ENCODE assay signal across 8 mouse cellular contexts in genomic region chr7:79535251-79536111, GRCm38 (mm10).
DNase-seq lines count a peak whose midpoint lies in the region; ATAC-seq and TF ChIP-seq lines count a peak whose summit lies in the region.

No protein-coding gene starts in this region.

- H3K4me1 ChIP-seq in testis, adult 2 months (ENCODE audit: control insufficient read depth, insufficient read depth, low read length), result peaks cover 7% of the 10 kb centered on the region
- H3K4me1 ChIP-seq in limb, embryonic 12.5 days (replicated peaks), result peaks cover 13% of the 10 kb centered on the region
- H3K4me1 ChIP-seq in neural tube, embryonic 13.5 days (replicated peaks), result peaks cover 81% of the 10 kb centered on the region

- peak overlapping the region; percentile 65 for H3K4me2 ChIP-seq in limb, embryonic 12.5 days
- H3K4me2 ChIP-seq in neural tube, embryonic 13.5 days, result peak overlapping the region; percentile 74

- intact Hi-C loops in heart, postnatal 14 days (cut with DNase I), result no loop called here

- peak overlapping the region; percentile 40; the same call in 1 of the 2 replicates for H3K9ac ChIP-seq in limb, embryonic 12.5 days (replicated peaks)
- H3K9ac ChIP-seq in neural tube, embryonic 13.5 days, result peak overlapping the region; percentile 93

- ATAC-seq in limb, embryonic 12.5 days (ENCODE audit: insufficient number of reproducible peaks, insufficient read depth, low FRiP score, low TSS enrichment, low read depth), result no peak; the same call in 1 of the 2 replicates
- peak; percentile 64 for ATAC-seq in neural tube, embryonic 13.5 days (ENCODE audit: low read depth)
- ATAC-seq in megakaryocyte progenitor cell, adult 5-6 weeks (replicated peaks; ENCODE audit: poor library complexity), result no peak

- H3K9me3 ChIP-seq in limb, embryonic 12.5 days, result no peaks in the 10 kb centered on the region
- H3K9me3 ChIP-seq in neural tube, embryonic 13.5 days, result no peaks in the 10 kb centered on the region

- peaks cover 2% of the 10 kb centered on the region for H3K27me3 ChIP-seq in testis, adult 2 months (ENCODE audit: control insufficient read depth, insufficient read depth, low read length)
- H3K27me3 ChIP-seq in limb, embryonic 12.5 days, result peaks cover 100% of the 10 kb centered on the region
- peaks cover 62% of the 10 kb centered on the region for H3K27me3 ChIP-seq in neural tube, embryonic 13.5 days

- TF ChIP-seq CTCF in testis, adult 2 months (IDR thresholded peaks at IDR 0.05; ENCODE audit: control insufficient read depth, insufficient read depth, insufficient replicate concordance, low read depth, low read length), result no peak

- no peaks in the 10 kb centered on the region for H3K36me3 ChIP-seq in testis, adult 2 months (ENCODE audit: control insufficient read depth, insufficient read depth, low read length)
- H3K36me3 ChIP-seq in limb, embryonic 12.5 days, result no peaks in the 10 kb centered on the region
- peaks cover 26% of the 10 kb centered on the region; the same call in 1 of the 2 replicates for H3K36me3 ChIP-seq in neural tube, embryonic 13.5 days

- under 1% methylated on average over 62 of the region's 66 CpGs for WGBS in limb, embryonic 12.5 days
- under 1% methylated on average over 57 of the region's 66 CpGs for WGBS in neural tube, embryonic 13.5 days

- no peak for TF ChIP-seq POLR2A in testis, adult 2 months (IDR thresholded peaks at IDR 0.05; ENCODE audit: control insufficient read depth, low read depth, low read length)

- no peak overlapping the region for H3K27ac ChIP-seq in testis, adult 2 months (ENCODE audit: control insufficient read depth, insufficient read depth, low read depth, low read length)
- H3K27ac ChIP-seq in limb, embryonic 12.5 days, result no peak overlapping the region
- peak overlapping the region; percentile 99 for H3K27ac ChIP-seq in neural tube, embryonic 13.5 days (replicated peaks)

- H3K4me3 ChIP-seq in testis, adult 2 months (ENCODE audit: control insufficient read depth, low read depth, low read length), result peak overlapping the region; percentile 42
- peak overlapping the region; percentile 42 for H3K4me3 ChIP-seq in limb, embryonic 12.5 days (replicated peaks)
- H3K4me3 ChIP-seq in neural tube, embryonic 13.5 days, result peak overlapping the region; percentile 51

- DNase-seq in adrenal gland, adult 2 months, result peak; percentile 42
- DNase-seq in adrenal gland, postnatal 25 days, result no peak
- DNase-seq in testis, postnatal 10 days (ENCODE audit: low spot score), result no peak
- DNase-seq in heart, postnatal 14 days, result peak; percentile 20 to 34

Comparison
In these comparisons a context has a peak if more than half of its experiments do, and no peak if none do; other contexts are left out.
1. DNase-seq: peak in adrenal gland, adult 2 months (single experiment) and heart, postnatal 14 days (2 of 2); none in adrenal gland, postnatal 25 days (single experiment) and testis, postnatal 10 days (single experiment).
2. Peak in every context shown above with its lines, with median percentiles within 50 percentile points of each other: H3K4me3 ChIP-seq.